Mouse (Mus musculus) lung, postnatal 0 days (tissue): ENCODE results near the gene H6pd.

Experiments
- CTCF ChIP-seq: IDR thresholded peaks from 2 replicates; pipeline ENCODE4 v1.5.1; 2016; ENCODE audit warnings: antibody characterized with exemption, mild to moderate bottlenecking
- EP300 ChIP-seq: IDR thresholded peaks from 2 replicates; pipeline ENCODE4 v1.6.1; 2016; ENCODE audit warnings: antibody characterized with exemption, mild to moderate bottlenecking, control low read depth

- TF ChIP-seq CTCF, result no peak
- no peak for TF ChIP-seq EP300
Observed at GRCm38 (mm10) chr4:149971393-149971792, 37.4 kb downstream of the H6pd start.
